Mouse (Mus musculus) liver, postnatal 0 days (tissue): Measurements from ENCODE around the gene Mxra8. TPM values are rescaled to one million over a fixed set of nuclear protein-coding genes. Genes with fewer than 3 reads are reported as not detected.
A peak's percentile ranks its signal among the peaks of the same experiment; 100 is the strongest.

Experiments
- ATAC-seq: fragments of 200-750 bp; cut with Nextera tagmentation; 2 replicates; pipeline ENCODE4 v1.8.0; 2017; ENCODE audit warnings: mild to moderate bottlenecking, moderate library complexity
- DNase-seq: peaks from one replicate; pipeline ENCODE4 v3.0.0-alpha.2; 2016
- H3K27ac ChIP-seq: fragments of 300-500 bp; sonication (generic); 2 replicates; pipeline ENCODE4 v1.5.1; 2014; ENCODE audit warnings: antibody characterized with exemption, moderate library complexity, mild to moderate bottlenecking, low read depth
- H3K27me3 ChIP-seq: fragments of 300-500 bp; sonication (generic); 2 replicates; pipeline ENCODE4 v1.6.1; 2014; ENCODE audit warnings: low read length, control low read depth, mixed read lengths; ENCODE audit not compliant: insufficient read depth
- H3K36me3 ChIP-seq: fragments of 300-500 bp; sonication (generic); replicated peaks from 2 replicates; pipeline ENCODE4 v1.6.1; 2014; ENCODE audit warnings: mild to moderate bottlenecking, control low read depth, low read length, moderate library complexity, mixed read lengths; ENCODE audit not compliant: insufficient read depth
- H3K4me1 ChIP-seq: fragments of 300-500 bp; sonication (generic); 2 replicates; pipeline ENCODE4 v1.6.1; 2014; ENCODE audit warnings: antibody characterized with exemption, mild to moderate bottlenecking, control low read depth; ENCODE audit not compliant: insufficient read depth
- H3K4me2 ChIP-seq: fragments of 300-500 bp; sonication (generic); 2 replicates; pipeline ENCODE4 v1.6.1; 2014; ENCODE audit warnings: low read depth, mild to moderate bottlenecking, low read length, moderate library complexity, mixed read lengths
- H3K4me3 ChIP-seq: fragments of 300-500 bp; sonication (generic); 2 replicates; pipeline ENCODE4 v1.5.1; 2014; ENCODE audit warnings: low read depth, low read length
- H3K9ac ChIP-seq: fragments of 300-500 bp; sonication (generic); replicated peaks from 2 replicates; pipeline ENCODE4 v1.6.1; 2014; ENCODE audit warnings: mild to moderate bottlenecking, moderate library complexity
- H3K9me3 ChIP-seq: fragments of 300-500 bp; sonication (generic); 2 replicates; pipeline ENCODE4 v1.6.1; 2016; ENCODE audit warnings: mild to moderate bottlenecking, control low read depth, low read length, mixed read lengths
- CTCF ChIP-seq: sonication (generic); IDR thresholded peaks from 2 replicates; pipeline ENCODE4 v1.5.1; 2016; ENCODE audit warnings: antibody characterized with exemption, low read depth
- EP300 ChIP-seq: IDR thresholded peaks from 2 replicates; pipeline ENCODE4 v1.6.1; 2016; ENCODE audit warnings: antibody characterized with exemption, low read depth, mild to moderate bottlenecking
- WGBS: fragments of 180-500 bp; shearing (Covaris S2); extraction: QIAGEN DNeasy Blood & Tissue Kit; methylation state at CpG from one replicate; pipeline ENCODE4 v1.1.7; 2014; ENCODE audit not compliant: insufficient replicate concordance; 5-methylcytosine and 5-hydroxymethylcytosine counted together
- microRNA-seq: library from miRNA; unstranded; fragments of <30 nt; microRNA quantifications from one replicate; pipeline ENCODE4, GENCODE M21; 2016
- polyA plus RNA-seq: library from polyadenylated mRNA; unstranded; fragments of >200 nt; fragmentation: Nextera tagmentation; extraction: Ambion mirVana; gene quantifications from 2 replicates; pipeline ENCODE4 v1.2.1, GENCODE M21; 2015

The Mxra8 gene
- polyA plus RNA-seq, 1 experiment from 2014 or later = 14.4 TPM

DNA sequence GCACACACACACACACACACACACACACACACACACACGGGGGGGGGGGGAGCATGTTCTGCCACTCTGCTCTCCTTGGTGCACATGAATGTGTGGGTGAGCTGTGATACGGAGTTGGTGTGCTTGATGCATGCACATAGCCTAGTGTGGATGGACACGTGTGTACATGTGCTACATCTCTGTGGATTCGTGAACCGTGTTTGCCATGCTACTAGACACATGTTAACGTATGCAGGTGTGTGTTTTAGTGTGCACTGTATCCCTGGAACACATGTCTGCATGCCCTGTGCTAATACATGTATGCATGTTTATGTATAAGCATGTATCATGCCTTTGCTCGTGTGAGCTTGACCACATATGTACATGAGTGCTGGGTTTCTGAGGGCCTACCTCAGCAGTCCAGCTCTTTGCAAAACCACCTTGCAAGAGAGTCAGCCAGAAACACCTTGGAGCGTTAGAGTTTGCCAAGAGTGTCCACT is 53.8 kb downstream of the Mxra8 start:
- Histone ChIP-seq H3K36me3 (peaks cover 23% of the 10 kb centered on the region), H3K27me3 (no peaks in the 10 kb centered on the region), H3K9me3 (no peaks in the 10 kb centered on the region), H3K4me1 (peaks cover 44% of the 10 kb centered on the region), H3K4me2 (peak overlapping the region; percentile 99), H3K4me3 (peak overlapping the region; percentile 95), H3K9ac (no peak overlapping the region; the same call in 1 of the 2 replicates), H3K27ac (no peak overlapping the region)
- TF ChIP-seq EP300 = no peak
- TF ChIP-seq CTCF = no peak
- 69% methylated on average over 8 of the region's 8 CpGs for WGBS
- DNase-seq (no peak), ATAC-seq (no peak)

Small RNAs within 50 kb of the gene (microRNA-seq; reads per million reads assigned to microRNA genes)
- gene Gm27743 = not detected

Other genes starting within 250 kb of the Mxra8 start
- 5.4 and 5.6 TPM in 2 replicates for gene Slc35e2, start 238.3 kb upstream of the Mxra8 start, polyA plus RNA-seq
- 22.8 and 24.9 TPM in 2 replicates for gene Cdk11b, start 214.8 kb upstream of the Mxra8 start, polyA plus RNA-seq
- gene Gm10563, start 194.3 kb upstream of the Mxra8 start, polyA plus RNA-seq = not detected in 2 replicates
- 5.9 and 6.8 TPM in 2 replicates for gene Mmp23, start 186.3 kb upstream of the Mxra8 start, polyA plus RNA-seq
- 3.4 and 4.3 TPM in 2 replicates for gene Mib2, start 170.5 kb upstream of the Mxra8 start, polyA plus RNA-seq
- gene Fndc10, start 145.3 kb upstream of the Mxra8 start, polyA plus RNA-seq = 0.27 and 0.41 TPM in 2 replicates
- gene Ssu72, start 134.9 kb upstream of the Mxra8 start, polyA plus RNA-seq = 66.6 and 66.9 TPM in 2 replicates
- 0.02 and 0.06 TPM in 2 replicates for gene Tmem240, start 104.9 kb upstream of the Mxra8 start, polyA plus RNA-seq
- 44.7 and 45.0 TPM in 2 replicates for gene Atad3a, start 78.6 kb upstream of the Mxra8 start, polyA plus RNA-seq
- gene Vwa1, start 65.0 kb upstream of the Mxra8 start, polyA plus RNA-seq = 0.25 and 0.28 TPM in 2 replicates
- gene Tmem88b, start 53.8 kb upstream of the Mxra8 start, polyA plus RNA-seq = 0.21 and 0.40 TPM in 2 replicates
- 0.34 and 0.46 TPM in 2 replicates for gene Ankrd65, start 49.2 kb upstream of the Mxra8 start, polyA plus RNA-seq
- 167 and 171 TPM in 2 replicates for gene Mrpl20, start 36.8 kb upstream of the Mxra8 start, polyA plus RNA-seq
- gene Ccnl2, start 27.2 kb upstream of the Mxra8 start, polyA plus RNA-seq = 47.7 and 52.5 TPM in 2 replicates
- gene Aurkaip1, start 8.4 kb upstream of the Mxra8 start, polyA plus RNA-seq = 89.9 and 92.7 TPM in 2 replicates
- 5.1 and 5.7 TPM in 2 replicates for gene Dvl1, start 7.7 kb downstream of the Mxra8 start, polyA plus RNA-seq
- 0.08 and 0.09 TPM in 2 replicates for gene Tas1r3, start 23.7 kb downstream of the Mxra8 start, polyA plus RNA-seq
- 8.1 and 8.4 TPM in 2 replicates for gene Cptp, start 29.8 kb downstream of the Mxra8 start, polyA plus RNA-seq
- 14.9 and 17.4 TPM in 2 replicates for gene Ints11, start 29.9 kb downstream of the Mxra8 start, polyA plus RNA-seq
- gene Pusl1, start 52.1 kb downstream of the Mxra8 start, polyA plus RNA-seq = 14.1 and 15.3 TPM in 2 replicates
- 2.1 and 2.8 TPM in 2 replicates for gene Acap3, start 52.1 kb downstream of the Mxra8 start, polyA plus RNA-seq
- gene Ube2j2, start 104.2 kb downstream of the Mxra8 start, polyA plus RNA-seq = 45.9 and 56.7 TPM in 2 replicates
- gene C1qtnf12, start 122.6 kb downstream of the Mxra8 start, polyA plus RNA-seq = 39.5 and 39.7 TPM in 2 replicates
- gene B3galt6, start 153.0 kb downstream of the Mxra8 start, polyA plus RNA-seq = 3.5 and 4.7 TPM in 2 replicates
- 91.5 and 94.2 TPM in 2 replicates for gene Sdf4, start 153.2 kb downstream of the Mxra8 start, polyA plus RNA-seq
- gene Tnfrsf4, start 174.2 kb downstream of the Mxra8 start, polyA plus RNA-seq = 0.26 and 0.36 TPM in 2 replicates
- gene Tnfrsf18, start 186.5 kb downstream of the Mxra8 start, polyA plus RNA-seq = 0.78 and 1.2 TPM in 2 replicates
- gene Ttll10, start 219.7 kb downstream of the Mxra8 start, polyA plus RNA-seq = 0.15 and 0.31 TPM in 2 replicates